Mouse (Mus musculus) C2C12 (cell line): ENCODE measurements around the gene Tut7.

Source experiments
- CEBPB ChIP-seq: IDR thresholded peaks from one replicate; pipeline ENCODE4 v1.6.1; 2011; ENCODE audit warnings: low read depth, mild to moderate bottlenecking, control low read depth, moderate library complexity
- CTCF ChIP-seq: IDR thresholded peaks from one replicate; pipeline ENCODE4 v1.5.1; 2011; ENCODE audit not compliant: control insufficient read depth, insufficient read depth, insufficient read length
- MAX ChIP-seq: IDR thresholded peaks from one replicate; pipeline ENCODE4 v1.6.1; 2011; ENCODE audit warnings: mild to moderate bottlenecking, control low read depth
- MYOG ChIP-seq: IDR thresholded peaks from one replicate; pipeline ENCODE4 v1.6.1; 2011; ENCODE audit not compliant: control insufficient read depth, insufficient read length; ENCODE audit errors: extremely low read depth
- USF1 ChIP-seq: IDR thresholded peaks from one replicate; pipeline ENCODE4 v1.6.1; 2011; ENCODE audit warnings: low read depth, mild to moderate bottlenecking, control low read depth, moderate library complexity

DNA sequence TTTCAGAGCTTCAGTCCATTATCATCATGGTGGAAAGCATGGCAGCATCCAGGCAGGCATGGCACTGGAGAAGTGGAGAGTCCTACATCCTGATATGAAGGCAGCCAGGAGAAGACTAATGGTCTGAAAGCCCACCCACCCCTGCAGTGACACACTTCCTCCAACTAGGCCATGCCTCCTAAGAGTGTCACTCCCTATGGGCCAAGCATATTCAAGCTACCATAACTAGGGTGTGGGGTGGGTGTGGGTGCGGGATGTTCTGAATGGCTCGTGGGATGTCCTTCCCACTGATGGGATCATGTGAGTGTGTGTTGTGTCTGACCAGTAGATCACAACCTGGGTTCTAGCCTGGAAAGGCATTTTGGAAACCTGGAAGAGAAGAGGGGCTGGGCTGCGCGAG is 89.0 kb downstream of the Tut7 start:
- TF ChIP-seq CEBPB (no peak), CTCF (no peak), MAX (no peak), MYOG (no peak), USF1 (no peak)
